Mouse (Mus musculus) stomach, adult 2 months (tissue): ENCODE measurements around the gene Smtn. TPM values are rescaled to one million over a fixed set of nuclear protein-coding genes. Genes with fewer than 3 reads are reported as not detected.

Source experiments
- polyA plus RNA-seq: library from polyadenylated mRNA; depleted of rRNA; stranded (reverse); fragments of >200 nt; gene quantifications from 2 replicates; pipeline ENCODE4 v1.2.3, GENCODE M21; 2012; rRNA removed

The Smtn gene
- 81.6 and 86.6 TPM in 2 replicates for polyA plus RNA-seq

GRCm38 (mm10) chr11:3540451-3541085 lies at the start of gene Smtn:
TSS of gene Smtn (minus strand) at chr11:3540612.

GRCm38 (mm10) chr11:3514529-3515054 lies 25.8 kb downstream of the Smtn start, which contains the start of gene Selenom:
TSS of gene Selenom (plus strand) at chr11:3514684.

GRCm38 (mm10) chr11:3487952-3488570 lies 52.4 kb downstream of the Smtn start, which contains the start of gene Pla2g3:
TSS of gene Pla2g3 (plus strand) at chr11:3488284.

Other genes starting within 250 kb of the Smtn start
- gene Pik3ip1, start 210.2 kb downstream of the Smtn start, polyA plus RNA-seq = 7.7 and 9.1 TPM in 2 replicates
- 53.7 and 55.5 TPM in 2 replicates for gene Limk2, start 131.4 kb downstream of the Smtn start, polyA plus RNA-seq
- 12.5 and 12.7 TPM in 2 replicates for gene Rnf185, start 88.2 kb downstream of the Smtn start, polyA plus RNA-seq
- gene Pla2g3, start 52.3 kb downstream of the Smtn start, polyA plus RNA-seq = 1.1 and 2.1 TPM in 2 replicates
- gene Inpp5j, start 35.8 kb downstream of the Smtn start, polyA plus RNA-seq = 10.3 and 13.8 TPM in 2 replicates
- gene Selenom, start 25.9 kb downstream of the Smtn start, polyA plus RNA-seq = 106 and 141 TPM in 2 replicates
- 1.5 and 2.7 TPM in 2 replicates for gene Morc2a, start 108.6 kb upstream of the Smtn start, polyA plus RNA-seq